Mouse (Mus musculus): Measurements from ENCODE around the gene Retnlb.

GRCm38 (mm10) chr16:48843671-48844386 is 27.2 kb downstream of the Retnlb start:
- no peak for TF ChIP-seq CTCF (IDR thresholded peaks at IDR 0.05; ENCODE audit: low read depth)
- no peak for TF ChIP-seq EP300 (IDR thresholded peaks at IDR 0.05; ENCODE audit: low read depth)
